Mouse (Mus musculus): ENCODE results near the gene Erbb2.

GRCm38 (mm10) chr11:98464516-98464915, 52.2 kb downstream of the Erbb2 start:
- TF ChIP-seq MAFK (IDR thresholded peaks at IDR 0.05; ENCODE audit: insufficient read depth, low read depth, low read length), result no peak
- no peak for TF ChIP-seq HCFC1 (IDR thresholded peaks at IDR 0.05; ENCODE audit: borderline replicate concordance, insufficient read depth, low read length)
- no peak for TF ChIP-seq CHD2 (IDR thresholded peaks at IDR 0.05; ENCODE audit: low read depth, low read length)
- no peak for TF ChIP-seq ZNF384 (IDR thresholded peaks at IDR 0.05; ENCODE audit: low read depth, low read length)
- TF ChIP-seq ZC3H11A (IDR thresholded peaks at IDR 0.05; ENCODE audit: borderline replicate concordance, low read depth, low read length), result no peak
